Mouse (Mus musculus): ENCODE results near the gene Lyzl4.

DNA sequence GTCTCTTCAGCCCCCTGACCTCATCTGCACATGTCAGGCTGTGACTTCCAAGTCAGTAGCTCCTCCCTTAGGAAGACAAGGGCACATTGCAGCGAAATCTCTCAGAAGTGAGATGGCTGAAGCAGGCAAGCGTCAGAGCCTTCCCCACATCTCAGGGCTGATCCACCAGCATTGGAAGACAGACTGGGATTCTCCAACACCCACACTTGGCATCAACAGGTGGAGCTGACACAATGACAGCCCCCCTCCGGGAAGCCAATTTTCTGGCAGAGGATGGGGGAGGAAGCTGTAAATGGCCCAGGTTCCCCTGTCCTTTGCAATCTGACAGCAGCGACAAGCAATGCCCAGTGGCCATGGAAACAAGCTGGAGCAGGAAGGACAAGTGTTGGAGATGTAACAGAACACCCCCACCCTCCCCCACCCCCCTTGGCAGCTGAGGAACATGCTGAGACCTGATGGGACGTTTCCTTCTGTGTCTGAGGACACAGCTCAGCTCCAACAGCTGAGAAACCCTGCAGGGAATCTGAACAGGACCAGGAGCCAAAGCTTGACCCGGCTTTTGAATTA, 41.0 kb downstream of the Lyzl4 start:
- TF ChIP-seq CTCF (IDR thresholded peaks at IDR 0.05) (no peak), EP300 (IDR thresholded peaks at IDR 0.05) (no peak)

Measured in lung, postnatal 0 days (tissue).